Mouse (Mus musculus) embryo, embryonic 10 days (tissue): ENCODE measurements at regions not wholly inside any gene's neighbourhood (a gene's known extent, or its start where the extent isn't known, plus 50 kb on each side); places are given as distances from the start of the nearest gene placed in this dataset.

Source experiments
- DNase-seq: peaks from one replicate; pipeline ENCODE4 v3.0.0-alpha.2; 2015; ENCODE audit warnings: low spot score

- no peak for DNase-seq
Observed at GRCm38 (mm10) chr2:9435155-9435872, 445.7 kb upstream of the 4930412O13Rik start.

- no peak for DNase-seq
Observed at GRCm38 (mm10) chr2:9443103-9443502, 437.9 kb upstream of the 4930412O13Rik start.

- DNase-seq = no peak
Observed at GRCm38 (mm10) chr2:9445826-9446225, 435.2 kb upstream of the 4930412O13Rik start.

GRCm38 (mm10) chr2:9464413-9464812 is 416.6 kb upstream of the 4930412O13Rik start:
- DNase-seq = no peak

GRCm38 (mm10) chr2:9464818-9465217 is 416.2 kb upstream of the 4930412O13Rik start:
- peak; percentile 4 for DNase-seq

- DNase-seq = no peak
Observed at GRCm38 (mm10) chr2:9467573-9467972, 413.5 kb upstream of the 4930412O13Rik start.

- no peak for DNase-seq
Observed at GRCm38 (mm10) chr2:9468651-9469050, 412.4 kb upstream of the 4930412O13Rik start.

GRCm38 (mm10) chr2:9481678-9482345 is 399.2 kb upstream of the 4930412O13Rik start:
- no peak for DNase-seq

- no peak for DNase-seq
Observed at GRCm38 (mm10) chr2:9487381-9487914, 393.6 kb upstream of the 4930412O13Rik start.

- DNase-seq = peak; percentile 25
Observed at GRCm38 (mm10) chr2:9493606-9494145, 387.4 kb upstream of the 4930412O13Rik start.

GRCm38 (mm10) chr2:9520045-9520444 is 361.0 kb upstream of the 4930412O13Rik start:
- DNase-seq = no peak

GRCm38 (mm10) chr2:9525910-9526309 is 355.1 kb upstream of the 4930412O13Rik start:
- no peak for DNase-seq

GRCm38 (mm10) chr2:9535141-9535658 is 345.9 kb upstream of the 4930412O13Rik start:
- no peak for DNase-seq

- no peak for DNase-seq
Observed at GRCm38 (mm10) chr2:9547771-9548590, 333.1 kb upstream of the 4930412O13Rik start.

GRCm38 (mm10) chr2:9553313-9553712 is 327.7 kb upstream of the 4930412O13Rik start:
- no peak for DNase-seq

GRCm38 (mm10) chr2:9564487-9565043 is 316.5 kb upstream of the 4930412O13Rik start:
- DNase-seq = no peak

GRCm38 (mm10) chr2:9569220-9569619 is 311.8 kb upstream of the 4930412O13Rik start:
- DNase-seq = no peak

- DNase-seq = no peak
Observed at GRCm38 (mm10) chr2:9574196-9574595, 306.9 kb upstream of the 4930412O13Rik start.

- DNase-seq = no peak
Observed at GRCm38 (mm10) chr2:9574651-9575050, 306.4 kb upstream of the 4930412O13Rik start.

GRCm38 (mm10) chr2:9577868-9578267 is 303.2 kb upstream of the 4930412O13Rik start:
- DNase-seq = no peak

GRCm38 (mm10) chr2:9587389-9587788 is 293.7 kb upstream of the 4930412O13Rik start:
- DNase-seq = no peak

GRCm38 (mm10) chr2:9589200-9589599 is 291.9 kb upstream of the 4930412O13Rik start:
- no peak for DNase-seq
